Mouse (Mus musculus) intestine, embryonic 14.5 days (tissue): ENCODE measurements around the gene Gm20708. TPM values are rescaled to one million over a fixed set of nuclear protein-coding genes. Genes with fewer than 3 reads are reported as not detected.

Source experiments
- ATAC-seq: fragments of 200-750 bp; cut with Nextera tagmentation; replicated peaks from 2 replicates; pipeline ENCODE4 v1.8.0; 2017; ENCODE audit warnings: low read depth, moderate number of reproducible peaks, moderate TSS enrichment, moderate library complexity; ENCODE audit not compliant: low FRiP score, low TSS enrichment
- DNase-seq: peaks from one replicate; pipeline ENCODE4 v3.0.0-alpha.2; 2018; ENCODE audit warnings: low spot score
- H3K27ac ChIP-seq: fragments of 300-500 bp; sonication (generic); 2 replicates; pipeline ENCODE4 v1.5.1; 2014; ENCODE audit warnings: low read depth, mild to moderate bottlenecking, control low read depth
- H3K27me3 ChIP-seq: fragments of 300-500 bp; sonication (generic); replicated peaks from 2 replicates; pipeline ENCODE4 v1.6.1; 2014; ENCODE audit warnings: low read length, control low read depth; ENCODE audit not compliant: control insufficient read depth, insufficient read depth
- H3K36me3 ChIP-seq: fragments of 300-500 bp; sonication (generic); 2 replicates; pipeline ENCODE4 v1.6.1; 2014; ENCODE audit warnings: low read length, control low read depth; ENCODE audit not compliant: control insufficient read depth, insufficient read depth
- H3K4me1 ChIP-seq: fragments of 300-500 bp; sonication (generic); replicated peaks from 2 replicates; pipeline ENCODE4 v1.6.1; 2014; ENCODE audit warnings: low read length, control low read depth, mixed read lengths; ENCODE audit not compliant: control insufficient read depth, insufficient read depth
- H3K4me2 ChIP-seq: fragments of 300-500 bp; sonication (generic); 2 replicates; pipeline ENCODE4 v1.6.1; 2014; ENCODE audit warnings: low read length
- H3K4me3 ChIP-seq: fragments of 300-500 bp; sonication (generic); 2 replicates; pipeline ENCODE4 v1.5.1; 2014; ENCODE audit warnings: low read depth, low read length, control low read depth, mixed read lengths
- H3K9ac ChIP-seq: fragments of 300-500 bp; sonication (generic); 2 replicates; pipeline ENCODE4 v1.6.1; 2014; ENCODE audit warnings: mild to moderate bottlenecking, low read length
- H3K9me3 ChIP-seq: fragments of 300-500 bp; sonication (generic); 2 replicates; pipeline ENCODE4 v1.6.1; 2016; ENCODE audit warnings: low read length, control low read depth; ENCODE audit not compliant: control insufficient read depth
- WGBS: fragments of 180-500 bp; shearing (Covaris S2); extraction: QIAGEN DNeasy Blood & Tissue Kit; methylation state at CpG from one replicate; pipeline ENCODE4 v1.1.7; 2014; 5-methylcytosine and 5-hydroxymethylcytosine counted together
- polyA plus RNA-seq: library from polyadenylated mRNA; unstranded; fragments of >200 nt; fragmentation: Nextera tagmentation; extraction: Ambion mirVana; gene quantifications from 2 replicates; pipeline ENCODE4 v1.2.1, GENCODE M21; 2014

Gene Gm20708
- polyA plus RNA-seq, result 0.83 TPM in 1 of 2 replicates, not detected in the other

DNA sequence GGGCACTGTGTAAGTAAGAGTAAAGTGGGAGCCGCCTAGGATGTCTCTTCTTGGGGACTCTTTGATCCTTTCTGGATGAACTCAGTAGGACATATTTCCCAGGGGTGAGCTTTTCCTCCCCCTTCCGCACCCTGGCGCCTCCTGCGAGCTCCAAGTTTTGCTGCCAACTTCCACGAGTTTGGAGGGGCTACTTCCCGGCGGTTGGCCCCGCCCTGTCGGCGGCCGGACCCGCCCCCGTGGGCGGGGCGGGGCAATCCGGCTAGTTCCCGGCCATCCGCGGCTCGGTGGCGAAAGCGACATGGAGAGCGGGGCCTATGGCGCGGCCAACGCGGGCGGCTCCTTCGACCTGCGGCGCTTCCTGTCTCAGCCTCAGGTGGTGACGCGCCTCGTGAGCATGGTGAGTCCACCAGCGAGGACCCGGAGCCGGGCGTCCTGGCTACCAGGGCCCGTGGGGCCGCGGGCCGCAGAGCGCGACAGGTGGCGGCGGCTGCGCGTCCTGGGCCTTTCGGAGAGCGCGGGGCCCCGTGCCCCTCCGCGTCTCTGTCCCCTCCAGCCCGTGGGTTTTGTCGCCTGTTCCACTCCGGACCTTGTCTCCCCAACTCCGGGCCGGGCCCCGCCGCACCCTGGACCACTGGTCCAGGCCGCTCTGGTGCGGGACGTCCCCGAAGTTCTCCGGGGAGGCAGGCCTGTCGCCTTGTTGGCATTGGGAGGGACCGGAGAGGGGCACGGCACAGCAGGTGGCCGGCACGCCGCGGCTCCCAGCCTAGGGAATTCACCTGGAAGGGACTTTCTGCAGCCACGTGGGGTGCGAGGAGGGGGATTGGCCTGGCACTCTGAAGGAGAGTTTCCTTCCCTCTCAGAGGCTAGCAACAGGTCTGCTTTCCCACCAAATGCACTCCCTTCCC lies at the start of gene Gm20708, which contains the start of gene Syngr2:
Gene Gm20708 (plus strand): TSS at position 262 of the 905 bp plus-strand sequence.
Gene Syngr2 (plus strand): TSS at position 262 of the 905 bp plus-strand sequence.
- ATAC-seq (peak; percentile 71), DNase-seq (peak; percentile 86)
- 2% methylated on average over 65 of the region's 75 CpGs for WGBS
- Histone ChIP-seq H3K4me3 (peak within 1 kb of the TSS; percentile 77), H3K9ac (peak within 1 kb of the TSS; percentile 77), H3K4me1 (peaks cover 7% of the 10 kb centered on the region), H3K36me3 (peaks cover 25% of the 10 kb centered on the region), H3K4me2 (peak within 1 kb of the TSS; percentile 99), H3K9me3 (no peaks in the 10 kb centered on the region), H3K27me3 (no peaks in the 10 kb centered on the region), H3K27ac (peak within 1 kb of the TSS; percentile 70)

DNA sequence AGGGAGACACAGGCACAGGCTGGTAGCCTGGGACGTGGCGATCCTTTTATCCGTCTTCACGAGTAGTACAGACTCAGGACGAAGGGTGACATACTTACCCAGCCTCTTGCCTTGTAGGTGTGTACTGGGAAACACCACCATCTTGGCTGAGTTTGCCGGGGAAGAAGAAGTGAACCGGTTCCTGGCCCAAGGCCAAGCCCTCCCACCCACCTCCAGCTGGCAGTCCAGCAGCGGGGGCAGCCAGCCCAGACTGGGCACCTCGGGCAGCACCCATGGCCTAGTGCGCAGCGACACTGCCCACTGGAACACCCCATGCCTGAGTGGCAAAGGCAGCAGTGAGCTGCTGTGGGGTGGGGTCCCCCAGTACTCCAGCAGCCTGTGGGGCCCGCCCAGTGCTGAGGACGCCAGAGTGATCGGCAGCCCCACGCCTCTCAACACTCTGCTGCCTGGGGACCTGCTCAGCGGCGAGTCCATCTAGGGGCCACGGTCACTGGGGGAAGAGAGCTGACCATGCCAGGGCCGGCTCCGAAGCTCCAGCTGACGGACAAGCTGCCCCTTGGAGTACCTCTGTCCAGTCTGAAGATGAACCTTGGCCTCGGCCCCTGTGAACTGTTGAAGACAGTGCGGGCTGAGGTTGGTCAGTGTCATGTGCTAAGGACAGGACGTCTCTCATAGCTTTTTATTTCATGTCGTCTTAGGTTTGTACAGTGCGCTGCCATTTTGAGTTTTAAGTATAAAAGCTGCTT lies 48.9 kb upstream of the Gm20708 start:
- Histone ChIP-seq H3K4me3 (no peak overlapping the region), H3K4me1 (no peaks in the 10 kb centered on the region), H3K27me3 (no peaks in the 10 kb centered on the region), H3K27ac (no peak overlapping the region), H3K4me2 (no peak overlapping the region), H3K9me3 (no peaks in the 10 kb centered on the region), H3K9ac (no peak overlapping the region), H3K36me3 (peaks cover 89% of the 10 kb centered on the region)
- 92% methylated on average over 26 of the region's 26 CpGs for WGBS
- DNase-seq, result no peak
- peak; percentile 19; the same call in 1 of the 2 replicates for ATAC-seq

DNA sequence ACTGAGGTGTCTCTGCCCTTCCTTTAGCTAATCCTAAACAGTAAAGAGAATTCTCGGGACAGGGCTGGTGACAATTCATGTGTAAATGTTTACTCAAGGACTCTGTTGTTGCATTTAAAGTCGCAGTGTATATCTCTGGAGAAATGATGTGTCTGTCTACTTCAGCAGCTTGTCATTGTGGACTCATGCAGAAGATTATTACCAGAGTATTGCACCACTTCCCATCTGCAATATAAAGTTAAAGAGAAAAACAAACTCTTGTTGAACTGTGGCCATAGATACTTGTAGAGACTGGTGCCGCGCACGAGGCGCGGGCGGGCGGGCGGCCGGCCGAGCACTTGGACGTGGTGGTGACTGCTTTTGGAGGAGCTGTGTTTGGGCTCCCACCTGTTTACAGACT lies 47.7 kb upstream of the Gm20708 start:
- Histone ChIP-seq H3K27me3 (no peaks in the 10 kb centered on the region), H3K9ac (no peak overlapping the region), H3K4me3 (no peak overlapping the region), H3K36me3 (peaks cover 84% of the 10 kb centered on the region), H3K4me2 (no peak overlapping the region), H3K9me3 (no peaks in the 10 kb centered on the region), H3K27ac (no peak overlapping the region), H3K4me1 (no peaks in the 10 kb centered on the region)
- DNase-seq (no peak), ATAC-seq (no peak)
- 82% methylated on average over 13 of the region's 13 CpGs for WGBS

- no peaks in the 10 kb centered on the region for H3K9me3 ChIP-seq
- DNase-seq, result no peak
- ATAC-seq, result no peak
- H3K27me3 ChIP-seq, result no peaks in the 10 kb centered on the region
- no peaks in the 10 kb centered on the region for H3K4me1 ChIP-seq
- no peak overlapping the region for H3K4me3 ChIP-seq
- peaks cover 79% of the 10 kb centered on the region for H3K36me3 ChIP-seq
- H3K4me2 ChIP-seq, result no peak overlapping the region
- H3K9ac ChIP-seq, result no peak overlapping the region
- no peak overlapping the region for H3K27ac ChIP-seq
- WGBS, result 82% methylated on average over 12 of the region's 12 CpGs
Measured at GRCm38 (mm10) chr11:117762246-117762645, 47.2 kb upstream of the Gm20708 start.

DNA sequence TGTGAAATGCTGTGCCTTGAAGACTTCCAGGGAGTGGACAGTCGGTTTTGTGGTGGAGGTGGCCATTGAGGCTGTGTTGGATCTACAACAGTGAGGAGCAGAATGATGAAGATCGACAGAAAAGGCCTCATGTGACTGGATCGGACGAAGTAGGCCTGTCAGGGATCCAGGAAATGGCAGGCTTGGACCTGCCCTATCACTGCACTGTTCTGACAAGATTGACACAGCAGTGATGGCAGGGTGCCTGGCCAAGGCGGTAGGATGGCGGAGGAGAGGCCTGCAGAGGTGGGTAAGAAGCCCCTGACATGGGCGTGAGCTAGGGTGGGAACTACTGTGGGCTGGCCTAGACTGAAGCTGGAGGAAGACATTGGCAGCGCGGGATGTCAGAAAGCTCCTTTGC lies 45.1 kb upstream of the Gm20708 start:
- Histone ChIP-seq H3K9me3 (no peaks in the 10 kb centered on the region), H3K27ac (no peak overlapping the region), H3K4me1 (0 out of 2 replicates have a peak, but pooled peaks cover under 1% of the 10 kb centered on the region), H3K27me3 (no peaks in the 10 kb centered on the region), H3K36me3 (peaks cover 59% of the 10 kb centered on the region), H3K4me3 (no peak overlapping the region), H3K4me2 (no peak overlapping the region), H3K9ac (no peak overlapping the region)
- ATAC-seq (no peak), DNase-seq (no peak)
- 86% methylated on average over 9 of the region's 9 CpGs for WGBS

- WGBS, result 85% methylated on average over 5 of the region's 5 CpGs
- peaks cover 49% of the 10 kb centered on the region for H3K36me3 ChIP-seq
- ATAC-seq, result no peak
Measured at GRCm38 (mm10) chr11:117765361-117765760, 44.1 kb upstream of the Gm20708 start.

GRCm38 (mm10) chr11:117766275-117766674 lies 43.2 kb upstream of the Gm20708 start:
- ATAC-seq (no peak), DNase-seq (no peak)
- WGBS, result 86% methylated on average over 3 of the region's 3 CpGs
- no peak overlapping the region for H3K9ac ChIP-seq
- no peaks in the 10 kb centered on the region for H3K9me3 ChIP-seq
- H3K4me2 ChIP-seq, result no peak overlapping the region
- H3K36me3 ChIP-seq, result peaks cover 40% of the 10 kb centered on the region
- H3K27me3 ChIP-seq, result no peaks in the 10 kb centered on the region
- no peak overlapping the region for H3K4me3 ChIP-seq
- H3K4me1 ChIP-seq, result 0 out of 2 replicates have a peak, but pooled peaks cover 4% of the 10 kb centered on the region
- H3K27ac ChIP-seq, result no peak overlapping the region

More at GRCm38 (mm10) chr11:117765361-117765760, 44.1 kb upstream of the Gm20708 start:
- no peak overlapping the region for H3K4me3 ChIP-seq
- no peak for DNase-seq
- no peak overlapping the region for H3K9ac ChIP-seq
- no peaks in the 10 kb centered on the region for H3K9me3 ChIP-seq
- H3K4me2 ChIP-seq, result no peak overlapping the region
- 0 out of 2 replicates have a peak, but pooled peaks cover 4% of the 10 kb centered on the region for H3K4me1 ChIP-seq
- no peaks in the 10 kb centered on the region for H3K27me3 ChIP-seq
- H3K27ac ChIP-seq, result no peak overlapping the region
